Mouse (Mus musculus) gastrocnemius, adult 8-10 months (tissue): ENCODE data around the gene Etl4. TPM values are rescaled to one million over a fixed set of nuclear protein-coding genes. Genes with fewer than 3 reads are reported as not detected.

Experiments
- DNase-seq, 2 experiments: peaks; one replicate each; pipeline ENCODE4 v3.0.0; 2022; ENCODE audit warnings: low spot score in 2 of 2
- microRNA-seq: library from miRNA; unstranded; fragments of <30 nt; microRNA quantifications from one replicate; pipeline ENCODE4 v1.2.0, GENCODE M21; 2022
- total RNA-seq, 4 experiments: library from RNA; stranded (reverse); gene quantifications; 2 replicates each; pipeline ENCODE4 v1.2.4; 2022

Gene Etl4
- total RNA-seq, 4 experiments from 2014 or later, result 55.0 to 90.5 (median 65.9) TPM

GRCm38 (mm10) chr2:20831608-20832406 lies 922.2 kb downstream of the Etl4 start:
- DNase-seq, result no peak

GRCm38 (mm10) chr2:20849346-20849745 lies 939.8 kb downstream of the Etl4 start:
- no peak for DNase-seq

Small RNAs within 50 kb of the gene (microRNA-seq; reads per million reads assigned to microRNA genes)
- gene Gm44457, result not detected
